Mouse (Mus musculus): Measurements from ENCODE around the gene Atp13a3.

The Atp13a3 gene

DNA sequence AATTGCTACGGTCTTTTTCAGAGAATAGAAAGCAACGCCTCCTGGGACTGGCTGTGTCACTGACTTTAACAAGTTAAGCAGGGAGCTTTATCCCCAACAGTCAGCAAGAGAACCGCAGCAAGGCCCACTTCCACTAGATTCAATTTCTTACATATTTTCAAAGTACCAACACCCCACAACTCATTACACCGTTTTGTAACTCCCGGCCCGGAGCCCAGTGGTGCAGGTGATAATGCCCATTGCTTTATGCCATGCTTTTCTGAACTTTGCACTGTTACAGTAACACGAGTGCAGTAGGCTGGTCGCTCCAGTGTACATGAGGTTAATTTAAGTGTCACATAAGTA, 95.6 kb downstream of the Atp13a3 start:
- DNase-seq: no peak

DNA sequence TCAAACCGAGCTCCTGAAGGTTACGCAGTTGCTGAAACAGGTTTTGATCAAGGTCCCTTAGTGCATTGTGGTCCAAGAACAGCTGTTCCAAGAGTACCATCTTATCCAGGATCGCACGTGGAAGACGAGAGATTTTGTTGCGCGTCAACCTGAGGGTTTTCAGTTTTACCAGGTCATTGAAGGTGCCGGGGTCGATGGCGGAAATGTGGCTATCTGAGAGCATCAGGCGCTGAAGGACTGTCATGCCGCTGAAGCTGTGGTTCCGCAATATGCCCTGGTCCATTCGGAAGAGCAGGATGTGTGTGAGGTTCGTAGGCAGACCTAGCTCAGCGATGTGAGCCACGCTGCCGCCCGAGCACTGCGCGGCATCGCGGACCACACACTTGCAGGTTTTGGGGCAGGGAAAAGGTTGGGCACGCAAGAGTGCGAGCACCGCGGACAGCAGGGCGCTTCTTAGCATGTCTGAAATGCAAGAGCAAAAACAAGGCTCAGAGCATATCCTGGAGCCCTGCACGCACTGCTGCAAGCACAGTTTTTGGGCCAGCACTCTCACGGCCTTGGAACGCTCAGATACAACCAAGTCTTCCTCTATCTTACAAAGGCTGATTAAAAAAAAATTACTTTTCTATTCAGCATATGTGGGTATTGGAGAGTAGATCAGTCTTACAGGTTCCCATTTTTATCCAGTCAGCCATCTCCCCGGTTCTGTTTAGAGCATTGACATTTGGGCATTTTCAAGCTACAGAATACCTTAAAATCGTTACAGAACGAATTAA, 96.2 kb downstream of the Atp13a3 start:
- no peak for DNase-seq

DNA sequence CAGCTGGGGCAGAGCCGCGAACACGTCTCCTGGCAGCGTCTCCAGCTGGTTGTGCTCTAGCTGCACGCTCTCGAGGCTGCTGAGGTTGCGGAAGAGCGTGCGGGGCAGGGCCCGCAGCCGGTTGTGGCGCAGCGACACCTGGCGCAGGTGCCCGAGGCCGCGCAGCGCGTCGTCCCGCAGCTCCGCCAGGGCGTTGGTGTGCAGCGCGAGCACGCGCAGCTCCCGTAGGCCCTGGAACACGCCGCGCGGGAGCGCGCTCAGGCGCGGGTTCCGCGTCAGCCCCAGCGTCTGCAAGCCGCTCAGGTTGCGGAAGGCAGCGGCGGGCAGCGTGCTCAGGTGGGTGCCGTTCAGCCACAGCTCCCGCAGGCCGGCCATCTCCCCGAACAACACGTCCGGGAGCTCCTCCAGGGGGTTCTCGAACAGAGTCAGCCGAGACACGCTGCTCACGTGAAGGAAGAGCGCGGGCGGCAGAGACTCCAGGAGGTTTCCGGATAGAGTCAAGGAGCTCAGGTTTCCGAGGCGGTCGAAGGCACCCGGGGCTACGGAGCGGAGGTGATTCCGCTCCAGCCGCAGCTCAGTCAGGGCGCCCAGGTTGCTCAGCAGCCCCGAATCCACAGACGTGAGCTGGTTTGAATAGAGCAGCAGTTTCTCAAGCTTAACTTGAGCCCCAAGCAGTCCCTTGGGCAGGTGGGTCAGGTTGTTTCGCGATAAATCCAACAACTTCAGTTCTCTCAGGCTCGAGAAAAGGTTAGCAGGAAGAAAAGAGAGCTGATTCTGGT, 97.0 kb downstream of the Atp13a3 start:
- peak; percentile 65 for DNase-seq

DNA sequence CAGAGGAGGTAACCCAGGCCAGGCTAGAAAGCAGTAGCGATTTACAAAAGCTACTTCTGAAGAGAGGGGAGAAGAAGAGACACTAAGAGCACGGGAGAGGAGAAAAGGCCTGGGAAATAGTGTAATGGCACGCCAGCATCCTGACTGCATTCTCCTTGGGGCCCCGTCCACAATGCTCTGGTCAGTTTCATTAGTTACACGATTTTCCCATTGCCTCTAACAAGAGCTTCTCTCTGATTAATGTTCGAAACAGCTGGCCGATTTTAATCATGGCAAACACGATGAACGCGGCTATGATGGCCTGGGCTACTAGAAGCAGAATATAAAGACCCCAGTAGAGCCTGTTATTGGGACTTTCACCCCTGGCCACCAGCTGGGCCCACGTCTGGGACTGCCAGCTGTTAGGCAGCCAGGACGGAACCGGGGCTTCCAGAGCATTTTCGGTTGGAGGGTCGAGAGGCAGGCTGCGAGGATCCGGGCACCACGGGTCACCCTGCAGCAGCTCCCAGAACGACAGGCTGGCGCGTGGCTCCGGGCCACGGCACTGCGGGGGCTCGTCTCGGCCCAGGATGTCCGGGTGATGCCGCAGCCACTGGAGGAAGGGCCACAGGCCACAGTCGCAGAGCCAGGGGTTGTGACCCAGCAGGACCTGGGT, 97.7 kb downstream of the Atp13a3 start:
- DNase-seq: peak; percentile 19

DNA sequence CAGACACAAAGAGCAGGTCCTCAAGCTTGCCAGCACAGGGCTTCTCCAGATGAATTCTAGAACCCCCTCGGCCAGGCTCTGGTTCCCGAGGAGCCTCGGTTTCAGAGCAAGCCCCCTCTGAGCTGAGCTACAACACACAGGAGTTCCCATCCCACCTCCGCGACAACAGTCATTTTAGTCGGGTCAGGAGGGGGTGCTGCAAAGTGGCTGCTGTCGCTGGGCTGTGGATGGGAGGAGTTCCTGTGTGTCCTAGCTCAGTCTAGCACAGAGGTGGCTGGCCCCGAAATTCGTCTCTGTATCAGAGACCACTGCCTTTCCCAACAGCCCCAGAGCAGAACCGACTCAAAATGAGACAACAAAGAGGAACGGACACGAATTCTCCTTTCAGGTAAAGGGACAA, 98.5 kb downstream of the Atp13a3 start:
- DNase-seq: no peak

DNA sequence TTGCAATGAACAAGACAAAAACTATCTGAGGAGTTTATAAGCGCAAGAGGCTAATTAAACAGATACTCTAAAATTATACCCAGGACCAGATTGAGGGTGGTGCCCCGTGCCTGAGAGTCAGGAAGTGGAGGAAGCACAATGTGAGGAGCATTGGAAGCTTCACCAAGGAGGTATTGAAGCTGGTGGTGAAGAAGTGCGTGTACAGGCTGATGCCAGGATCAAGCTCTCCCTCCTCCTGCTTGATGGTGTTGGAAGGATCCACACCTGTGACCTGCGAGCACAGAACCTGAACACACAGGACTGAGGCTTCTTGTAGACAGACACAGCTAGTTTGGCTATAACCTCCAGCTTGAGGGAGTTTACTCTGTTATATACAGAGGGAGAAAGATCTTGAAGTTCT, 99.7 kb downstream of the Atp13a3 start:
- DNase-seq: no peak

DNA sequence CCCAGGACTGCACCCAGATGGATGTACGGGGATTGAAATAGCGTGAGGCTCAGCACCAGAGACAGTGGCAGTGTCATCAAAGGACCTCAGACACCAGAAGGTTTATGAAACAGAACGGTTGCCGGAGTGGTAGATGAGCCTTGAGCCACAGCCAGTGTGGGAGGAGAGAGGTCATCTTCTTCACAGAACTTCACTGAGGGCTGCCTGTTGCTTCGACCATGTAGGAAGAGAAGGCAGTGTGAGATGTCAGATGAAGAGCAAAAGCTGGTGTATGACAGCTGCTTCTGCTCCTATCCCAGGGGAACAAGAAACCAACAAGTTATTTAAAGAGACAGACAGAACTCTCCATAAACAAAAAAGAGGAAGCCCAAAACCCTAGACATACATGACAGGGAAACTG, 101.5 kb downstream of the Atp13a3 start:
- no peak for DNase-seq

DNA sequence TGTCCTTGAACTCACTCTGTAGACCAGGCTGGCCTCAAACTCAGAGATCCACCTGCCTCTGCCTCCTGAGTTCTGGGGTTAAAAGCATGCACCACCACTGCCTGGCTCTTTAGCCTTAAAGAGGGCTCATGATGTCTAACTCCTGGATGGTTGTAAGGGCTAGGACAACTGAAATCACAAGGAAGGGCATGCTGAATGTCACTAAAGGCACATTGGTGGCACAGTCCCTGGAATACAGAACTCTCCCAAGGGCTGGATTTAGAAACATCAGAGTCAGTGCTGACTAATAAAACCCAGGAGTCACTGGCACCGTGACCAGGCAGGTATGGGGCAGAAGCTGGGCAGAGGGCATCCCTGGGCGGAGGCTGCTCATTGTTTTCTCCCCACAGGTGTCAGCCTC, 102.4 kb downstream of the Atp13a3 start:
- DNase-seq: no peak

DNA sequence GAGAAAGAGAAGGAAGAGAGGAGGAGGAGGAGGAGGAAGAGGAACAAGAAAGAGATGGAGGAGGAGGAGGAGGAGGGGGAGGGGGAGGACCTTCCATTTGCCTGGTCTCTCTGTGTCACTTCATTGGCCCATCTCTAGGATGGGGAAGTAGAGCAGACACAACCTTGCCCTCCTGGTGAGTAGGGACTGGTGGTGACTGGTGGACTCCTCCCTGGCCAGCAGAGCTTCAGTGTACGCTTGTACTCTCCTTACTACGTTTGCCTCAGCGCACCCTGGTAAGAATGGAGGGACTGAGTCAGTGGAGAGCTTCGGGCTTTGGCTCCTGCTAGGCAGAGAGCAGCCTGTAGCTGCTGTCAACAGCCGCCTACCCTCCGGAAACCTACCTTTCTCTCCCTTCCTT, 103.1 kb downstream of the Atp13a3 start:
- no peak for DNase-seq

DNA sequence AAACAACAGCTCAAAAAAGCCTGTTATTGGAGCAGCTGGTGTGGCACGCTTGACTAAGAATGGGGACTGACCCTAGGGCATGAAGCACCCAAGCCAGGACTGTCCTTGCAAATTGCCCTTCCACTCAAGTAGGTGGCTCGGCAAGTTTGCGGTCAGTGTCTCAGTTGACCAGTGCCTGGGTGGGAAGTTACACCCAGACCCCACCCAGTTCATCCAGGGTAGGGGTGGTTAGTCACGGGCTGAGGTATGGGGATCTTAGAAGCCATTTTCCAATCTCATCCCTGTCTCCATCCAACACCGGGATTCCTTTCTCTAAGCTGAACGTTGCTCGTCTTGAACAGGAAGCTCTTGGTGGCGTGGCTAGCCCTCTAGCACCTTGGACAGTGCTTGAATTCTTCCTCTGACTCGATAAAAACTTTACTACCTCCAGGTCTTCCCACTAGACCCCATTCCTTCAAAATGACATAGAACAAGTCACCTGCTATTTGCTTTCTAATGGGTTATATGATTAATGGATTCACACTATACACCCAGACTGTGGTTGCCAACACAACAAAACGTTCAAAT, 106.0 kb downstream of the Atp13a3 start:
- DNase-seq: no peak

DNA sequence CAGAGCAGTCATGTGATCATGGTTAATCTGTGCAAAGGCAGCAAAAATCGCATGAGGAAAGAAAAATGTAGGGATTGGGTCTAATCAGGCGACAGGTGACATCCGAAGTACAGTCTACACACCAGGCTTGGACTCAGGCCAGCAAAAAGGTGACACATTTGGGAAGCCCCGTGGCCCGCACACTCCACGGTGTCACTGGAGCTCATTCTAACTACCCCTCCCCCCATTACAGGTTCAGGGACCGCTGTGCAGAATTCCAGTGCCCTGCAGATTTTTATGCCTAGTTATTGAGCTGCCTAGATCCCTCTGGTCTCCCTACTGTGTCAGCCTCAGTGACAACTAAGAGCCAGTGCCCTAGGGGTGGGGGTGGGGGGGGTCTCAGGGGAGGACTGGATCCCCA, 108.3 kb downstream of the Atp13a3 start:
- DNase-seq: no peak

DNA sequence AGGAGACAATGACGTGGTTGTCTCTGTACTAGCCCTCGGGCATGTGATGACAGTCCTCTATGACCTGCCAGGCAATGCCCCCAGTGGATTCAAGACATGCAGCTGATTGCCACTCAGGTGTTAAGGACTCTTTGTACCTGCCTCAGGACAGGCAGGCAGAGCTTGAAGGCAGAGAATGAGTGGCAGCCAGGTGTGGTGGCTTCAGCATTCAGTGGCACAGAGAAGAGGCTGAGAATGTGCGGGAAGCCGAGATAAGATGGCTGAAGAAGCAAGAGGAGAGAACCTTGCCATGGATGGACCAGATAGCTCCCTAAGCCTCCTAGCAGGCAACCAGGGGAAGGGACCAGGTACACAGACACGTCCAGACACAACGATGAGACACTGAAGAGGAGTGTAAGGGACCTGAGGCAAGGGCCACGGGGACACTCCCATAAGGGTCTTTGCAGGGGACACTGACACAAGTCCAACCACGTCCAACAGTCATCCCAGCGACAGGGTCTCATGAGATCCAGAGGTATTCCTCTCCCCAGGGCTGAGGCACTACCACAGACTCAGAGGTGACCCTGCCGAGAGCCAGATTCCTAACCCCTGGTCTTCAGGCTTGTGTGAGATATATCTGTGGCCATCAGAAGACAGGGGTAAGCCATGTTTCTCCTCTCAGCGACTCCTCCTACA, 109.0 kb downstream of the Atp13a3 start:
- DNase-seq: no peak

DNA sequence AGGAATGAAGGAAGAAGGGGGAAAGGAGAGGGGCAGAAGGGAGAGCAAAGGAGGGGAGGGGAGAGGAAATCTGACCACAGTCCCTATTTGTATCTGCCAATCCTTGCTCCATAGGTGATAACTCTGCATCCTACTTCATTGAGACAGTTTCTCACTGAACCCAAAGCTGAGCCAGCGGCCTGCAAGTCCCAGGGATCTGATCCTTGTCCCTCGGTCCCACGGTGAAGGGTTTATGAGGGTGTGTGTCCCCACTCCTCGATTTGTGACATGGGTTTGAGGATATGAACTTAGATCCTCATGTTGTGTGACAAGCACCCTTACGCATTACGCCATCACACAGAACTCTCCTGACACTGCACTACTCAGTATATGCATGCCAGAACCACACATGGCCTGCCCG, 110.7 kb downstream of the Atp13a3 start:
- no peak for DNase-seq

DNA sequence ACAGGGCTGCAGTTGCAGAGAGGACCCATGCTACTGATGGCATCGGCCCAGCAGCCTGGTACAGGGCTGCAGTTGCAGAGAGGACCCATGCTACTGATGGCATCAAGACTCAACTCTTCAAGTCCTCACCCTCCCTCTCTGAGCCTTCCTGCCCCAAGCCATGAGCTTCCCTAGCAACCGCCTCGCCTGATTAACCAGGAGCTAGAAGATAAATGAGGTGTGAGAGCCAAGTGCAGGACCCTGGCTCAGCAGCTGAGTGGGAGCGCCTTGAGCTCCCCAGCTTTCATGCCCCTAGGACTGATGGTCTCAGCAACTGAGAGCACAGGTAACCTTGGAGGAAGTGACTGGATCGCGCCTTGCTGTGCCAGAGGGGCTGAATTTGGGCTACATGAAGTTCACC, 115.3 kb downstream of the Atp13a3 start:
- DNase-seq: no peak

DNA sequence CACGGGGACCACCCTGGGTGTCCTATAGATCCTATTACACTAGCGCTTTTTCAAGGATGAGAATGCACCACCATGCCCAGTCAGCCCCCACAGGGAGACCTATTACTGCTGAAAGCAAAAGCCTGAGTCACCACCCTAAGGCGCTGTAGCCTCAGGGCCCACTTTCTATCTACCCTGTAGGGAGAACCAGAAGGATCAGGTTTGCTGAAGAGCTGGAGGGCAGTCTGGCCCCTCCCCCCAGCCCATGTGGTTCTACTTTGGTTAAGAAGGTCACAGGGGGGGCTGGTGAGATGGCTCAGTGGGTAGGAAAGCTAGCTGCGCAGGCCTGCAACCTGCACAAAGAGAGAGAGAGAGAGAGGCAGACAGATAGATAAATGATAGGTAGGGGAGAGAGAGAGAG, 120.1 kb downstream of the Atp13a3 start:
- DNase-seq: no peak

DNA sequence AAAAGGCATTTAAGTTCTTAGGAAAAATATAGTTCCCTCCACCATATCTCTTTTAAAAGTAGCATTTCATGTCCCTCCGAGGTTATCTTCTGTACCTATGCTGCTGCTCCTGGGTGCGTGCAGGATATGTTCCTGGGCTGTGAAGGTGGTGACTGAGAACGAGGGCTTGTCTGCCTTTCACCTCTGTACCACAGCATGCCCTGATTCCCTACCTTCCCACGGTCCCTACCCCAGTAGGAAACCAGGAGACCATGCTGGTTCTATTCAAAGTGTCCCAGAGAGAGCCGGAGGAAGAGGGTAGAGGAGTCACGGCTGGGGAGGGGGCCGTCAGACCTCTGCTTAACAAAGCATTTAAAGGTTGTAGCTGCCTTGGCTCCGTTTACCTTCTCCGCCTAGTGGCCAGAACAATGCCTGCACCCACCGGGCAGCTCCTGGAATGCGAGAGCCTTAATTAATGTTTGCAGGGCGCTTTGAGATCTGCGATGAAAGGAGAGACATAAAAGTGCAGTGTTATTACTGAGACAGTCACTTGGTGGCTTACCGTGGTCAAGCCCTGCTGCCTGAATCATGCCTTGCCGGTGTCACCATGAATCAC, 121.9 kb downstream of the Atp13a3 start:
- no peak for DNase-seq

DNA sequence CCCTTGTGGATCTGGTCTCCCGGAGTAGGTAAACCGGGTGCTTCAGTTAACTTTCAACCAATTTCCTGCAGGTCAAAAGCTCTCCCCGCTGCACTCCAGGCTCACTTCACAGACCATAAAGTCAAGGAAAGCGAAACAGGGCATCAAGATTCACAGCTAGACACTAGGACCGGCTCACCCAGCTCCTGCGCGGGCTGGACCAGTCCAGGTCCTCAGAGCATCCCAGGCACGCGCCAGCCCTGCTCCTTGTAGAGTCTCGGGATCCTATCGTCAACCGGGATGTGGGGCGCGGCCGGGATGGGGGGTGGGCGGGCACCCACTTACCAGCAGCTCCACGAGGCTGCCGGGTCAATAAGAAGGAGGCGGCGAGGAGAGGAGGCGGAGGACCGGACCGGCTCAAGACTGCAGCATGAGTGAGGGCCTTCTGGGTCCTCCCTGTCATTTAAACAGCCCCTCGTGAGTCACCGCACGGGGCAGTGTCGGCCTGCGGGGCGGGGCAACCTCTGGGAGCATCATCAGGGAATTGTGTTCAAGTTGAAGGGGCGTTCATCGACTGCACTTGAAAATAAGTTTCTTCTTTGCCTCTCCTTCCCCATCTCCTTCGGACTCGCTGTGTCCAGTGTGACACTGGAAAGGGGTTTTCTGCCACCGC, 122.8 kb downstream of the Atp13a3 start, which contains the start of gene Lrrc15:
Lrrc15 (minus strand) TSS at position 413 of the 652 bp plus-strand sequence.
- DNase-seq: no peak

DNA sequence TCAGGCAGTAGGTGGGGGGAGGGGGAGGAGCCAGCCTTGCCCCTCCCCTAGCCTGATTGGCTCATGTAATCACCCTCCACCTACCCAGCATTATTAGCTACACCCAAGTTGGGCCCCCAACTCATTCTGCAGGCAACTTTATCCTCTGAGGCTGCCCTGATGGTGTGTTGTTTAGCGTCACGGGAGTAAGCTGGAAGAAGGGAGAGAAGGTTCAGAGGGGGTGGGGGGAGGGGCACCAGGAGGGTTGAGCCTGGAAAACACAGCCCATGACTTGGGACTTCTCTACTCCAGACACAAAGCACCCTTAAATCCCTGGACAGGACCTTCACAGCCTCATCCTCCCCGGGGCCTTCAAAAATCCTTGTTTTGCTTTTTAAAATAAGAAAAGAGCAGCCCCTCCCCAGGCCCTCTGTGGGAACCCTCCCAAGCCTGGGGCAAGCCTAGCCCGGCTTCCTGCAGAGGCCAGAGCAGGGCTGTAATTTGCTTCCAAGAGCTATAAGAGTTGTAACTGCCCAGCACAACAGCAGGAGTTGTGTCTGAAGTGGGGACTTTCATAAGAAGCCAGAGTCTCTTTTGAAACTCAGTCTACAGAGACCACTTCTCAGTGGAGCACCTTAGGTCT, 125.0 kb downstream of the Atp13a3 start:
- DNase-seq: no peak

DNA sequence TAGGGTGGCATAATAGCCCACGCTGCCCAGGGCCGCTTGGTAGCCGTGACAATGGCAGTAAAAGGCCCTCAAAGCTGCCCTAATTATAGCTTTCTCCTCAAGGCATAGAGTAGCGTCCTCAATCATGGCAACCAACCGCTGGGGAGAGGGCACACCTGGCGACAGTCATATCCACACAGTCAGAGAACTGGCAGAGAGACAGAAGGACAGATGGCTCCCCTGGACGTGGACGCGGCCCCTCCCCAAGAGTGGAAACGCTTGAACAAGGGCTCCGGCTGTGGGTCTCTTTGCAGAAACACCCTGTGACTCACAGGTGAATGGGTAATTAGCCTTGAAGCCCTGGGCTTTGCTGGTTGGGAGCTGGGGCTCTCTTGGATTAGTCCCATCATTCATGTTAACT, 127.4 kb downstream of the Atp13a3 start:
- no peak for DNase-seq

DNA sequence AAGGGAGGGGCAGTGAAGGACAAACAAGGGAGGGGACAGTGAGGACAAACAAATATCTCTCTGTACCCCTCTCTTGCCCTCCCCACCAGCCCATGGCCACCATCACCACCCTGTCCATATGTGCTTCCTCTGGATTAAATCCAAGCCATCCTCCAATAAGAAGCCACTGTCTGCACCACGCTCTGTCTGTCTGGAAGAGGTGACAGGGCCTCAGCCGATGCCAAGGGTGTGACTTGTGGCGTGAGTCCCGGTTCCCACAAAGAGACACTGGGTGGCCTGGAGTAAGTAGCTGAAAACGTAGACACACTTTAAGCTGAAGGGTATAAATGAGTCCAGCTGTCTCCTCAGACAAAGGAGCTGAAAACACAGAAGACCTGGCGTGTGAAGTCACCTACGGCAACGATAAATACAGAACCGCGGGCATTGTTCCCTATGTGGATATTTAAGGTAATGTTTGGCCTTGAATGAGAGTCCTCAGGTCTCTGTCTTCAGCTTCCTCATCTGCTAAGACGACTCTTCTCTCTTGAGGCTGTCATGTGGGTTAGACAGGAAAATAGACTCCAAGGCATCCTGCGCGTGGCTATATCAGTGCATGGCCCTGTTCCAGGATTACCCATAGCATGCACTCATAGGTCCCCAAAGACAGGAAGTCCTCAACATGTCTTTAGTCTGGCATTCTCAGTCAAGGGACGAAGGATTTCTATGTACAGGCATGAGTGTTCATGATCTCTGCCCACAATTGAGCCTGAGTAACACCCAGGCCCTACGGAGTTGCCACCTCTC, 130.0 kb downstream of the Atp13a3 start:
- no peak for DNase-seq

DNA sequence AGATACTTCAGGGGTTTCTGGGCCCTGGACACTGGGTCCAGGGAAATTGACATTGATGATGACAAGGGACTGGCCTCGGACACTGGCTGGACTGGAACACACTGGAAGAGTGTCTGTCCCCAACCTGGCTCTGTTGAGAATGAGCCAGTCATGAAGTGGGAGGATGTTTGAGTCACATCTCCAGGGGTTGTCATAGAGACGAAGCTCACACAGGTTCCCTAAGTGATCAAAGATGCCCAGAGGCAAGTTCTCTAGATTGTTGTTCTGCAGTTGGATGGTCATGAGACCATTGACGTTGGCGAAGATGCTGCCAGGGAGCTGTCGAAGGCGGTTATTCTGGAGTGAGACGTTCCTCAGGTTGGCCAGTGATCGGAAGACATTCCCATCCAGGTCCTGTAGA, 132.7 kb downstream of the Atp13a3 start:
- no peak for DNase-seq
